Mouse (Mus musculus): ENCODE data around the gene Cdyl2. TPM values are rescaled to one million over a fixed set of nuclear protein-coding genes. Genes with fewer than 3 reads are reported as not detected.

The Cdyl2 gene
- polyA plus RNA-seq, 1 experiment, result 6.5 TPM

GRCm38 (mm10) chr8:116640925-116641324, 91.9 kb downstream of the Cdyl2 start:
- WGBS, result 88% methylated on average over 10 of the region's 10 CpGs
- DNase-seq, result no peak
- H3K27me3 ChIP-seq (ENCODE audit: control insufficient read depth, insufficient read depth, low read length), result no peaks in the 10 kb centered on the region
- 0 out of 2 replicates have a peak, but pooled peaks cover 3% of the 10 kb centered on the region for H3K4me1 ChIP-seq (ENCODE audit: control insufficient read depth, insufficient read depth, low read length)
- H3K4me3 ChIP-seq (replicated peaks; ENCODE audit: insufficient read depth, low read depth, low read length), result no peak overlapping the region
- no peak for TF ChIP-seq POLR2A (IDR thresholded peaks at IDR 0.05; ENCODE audit: borderline replicate concordance, insufficient read depth, low read length)
- no peak for TF ChIP-seq CTCF (IDR thresholded peaks at IDR 0.05; ENCODE audit: borderline replicate concordance, insufficient read depth, low read depth, low read length)
- no peak overlapping the region for H3K27ac ChIP-seq (ENCODE audit: insufficient read depth, low read length)

- DNase-seq, result no peak
- no peak overlapping the region for H3K27ac ChIP-seq (ENCODE audit: insufficient read depth, low read length)
- 77% methylated on average over 4 of the region's 4 CpGs for WGBS
- no peak for TF ChIP-seq POLR2A (IDR thresholded peaks at IDR 0.05; ENCODE audit: borderline replicate concordance, insufficient read depth, low read length)
- TF ChIP-seq CTCF (IDR thresholded peaks at IDR 0.05; ENCODE audit: borderline replicate concordance, insufficient read depth, low read depth, low read length), result no peak
- H3K27me3 ChIP-seq (ENCODE audit: control insufficient read depth, insufficient read depth, low read length), result no peaks in the 10 kb centered on the region
- peaks cover 17% of the 10 kb centered on the region for H3K4me1 ChIP-seq (ENCODE audit: control insufficient read depth, insufficient read depth, low read length)
- no peak overlapping the region for H3K4me3 ChIP-seq (replicated peaks; ENCODE audit: insufficient read depth, low read depth, low read length)
These were observed 94.8 kb downstream of the Cdyl2 start for GRCm38 (mm10) chr8:116637998-116638397.

- TF ChIP-seq CTCF (IDR thresholded peaks at IDR 0.05; ENCODE audit: borderline replicate concordance, insufficient read depth, low read depth, low read length) (no peak), POLR2A (IDR thresholded peaks at IDR 0.05; ENCODE audit: borderline replicate concordance, insufficient read depth, low read length) (no peak)
- no peaks in the 10 kb centered on the region for H3K27me3 ChIP-seq (ENCODE audit: control insufficient read depth, insufficient read depth, low read length)
- peaks cover 17% of the 10 kb centered on the region for H3K4me1 ChIP-seq (ENCODE audit: control insufficient read depth, insufficient read depth, low read length)
- no peak for DNase-seq
- 91% methylated on average over 7 of the region's 7 CpGs for WGBS
- H3K27ac ChIP-seq (ENCODE audit: insufficient read depth, low read length), result no peak overlapping the region
- no peak overlapping the region for H3K4me3 ChIP-seq (replicated peaks; ENCODE audit: insufficient read depth, low read depth, low read length)
These were observed 95.6 kb downstream of the Cdyl2 start for GRCm38 (mm10) chr8:116637193-116637592.

GRCm38 (mm10) chr8:116636396-116636795, 96.4 kb downstream of the Cdyl2 start:
- peaks cover 17% of the 10 kb centered on the region for H3K4me1 ChIP-seq (ENCODE audit: control insufficient read depth, insufficient read depth, low read length)
- no peak overlapping the region for H3K27ac ChIP-seq (ENCODE audit: insufficient read depth, low read length)
- H3K4me3 ChIP-seq (replicated peaks; ENCODE audit: insufficient read depth, low read depth, low read length), result no peak overlapping the region
- no peaks in the 10 kb centered on the region for H3K27me3 ChIP-seq (ENCODE audit: control insufficient read depth, insufficient read depth, low read length)
- DNase-seq, result no peak
- 92% methylated on average over 10 of the region's 10 CpGs for WGBS
- no peak for TF ChIP-seq POLR2A (IDR thresholded peaks at IDR 0.05; ENCODE audit: borderline replicate concordance, insufficient read depth, low read length)

DNA sequence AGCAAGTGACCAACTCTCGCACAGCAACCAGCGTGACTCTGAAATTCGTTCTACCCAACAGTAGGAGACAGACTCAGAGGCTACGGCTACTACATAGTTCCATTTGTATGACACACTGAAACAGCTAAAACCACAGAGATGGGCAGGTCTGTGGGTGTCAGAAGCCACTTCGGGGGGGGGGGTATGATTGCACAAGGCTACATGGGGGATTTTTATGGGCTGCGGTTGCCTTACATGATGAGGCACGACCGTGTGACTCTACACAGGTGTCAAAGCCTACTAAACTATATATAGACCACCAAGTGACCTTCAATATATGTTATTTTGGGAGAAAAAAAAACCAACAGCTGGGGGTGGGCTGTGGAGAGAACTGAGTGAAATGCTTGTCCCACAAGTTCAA, 96.8 kb downstream of the Cdyl2 start:
- 92% methylated on average over 8 of the region's 8 CpGs for WGBS

GRCm38 (mm10) chr8:116635261-116635660, 97.5 kb downstream of the Cdyl2 start:
- 95% methylated on average over 13 of the region's 13 CpGs for WGBS
- Histone ChIP-seq H3K4me1 (ENCODE audit: control insufficient read depth, insufficient read depth, low read length) (peaks cover 17% of the 10 kb centered on the region), H3K27me3 (ENCODE audit: control insufficient read depth, insufficient read depth, low read length) (no peaks in the 10 kb centered on the region), H3K4me3 (replicated peaks; ENCODE audit: insufficient read depth, low read depth, low read length) (no peak overlapping the region), H3K27ac (ENCODE audit: insufficient read depth, low read length) (no peak overlapping the region)
- no peak for DNase-seq
- TF ChIP-seq POLR2A (IDR thresholded peaks at IDR 0.05; ENCODE audit: borderline replicate concordance, insufficient read depth, low read length), result no peak
- TF ChIP-seq CTCF (IDR thresholded peaks at IDR 0.05; ENCODE audit: borderline replicate concordance, insufficient read depth, low read depth, low read length), result no peak

More for the DNA sequence above, 96.8 kb downstream of the Cdyl2 start:
- H3K4me1 ChIP-seq (ENCODE audit: control insufficient read depth, insufficient read depth, low read length), result peaks cover 17% of the 10 kb centered on the region
- no peaks in the 10 kb centered on the region for H3K27me3 ChIP-seq (ENCODE audit: control insufficient read depth, insufficient read depth, low read length)
- no peak for DNase-seq
- no peak overlapping the region for H3K4me3 ChIP-seq (replicated peaks; ENCODE audit: insufficient read depth, low read depth, low read length)
- TF ChIP-seq POLR2A (IDR thresholded peaks at IDR 0.05; ENCODE audit: borderline replicate concordance, insufficient read depth, low read length) (no peak), CTCF (IDR thresholded peaks at IDR 0.05; ENCODE audit: borderline replicate concordance, insufficient read depth, low read depth, low read length) (no peak)
- no peak overlapping the region for H3K27ac ChIP-seq (ENCODE audit: insufficient read depth, low read length)

DNA sequence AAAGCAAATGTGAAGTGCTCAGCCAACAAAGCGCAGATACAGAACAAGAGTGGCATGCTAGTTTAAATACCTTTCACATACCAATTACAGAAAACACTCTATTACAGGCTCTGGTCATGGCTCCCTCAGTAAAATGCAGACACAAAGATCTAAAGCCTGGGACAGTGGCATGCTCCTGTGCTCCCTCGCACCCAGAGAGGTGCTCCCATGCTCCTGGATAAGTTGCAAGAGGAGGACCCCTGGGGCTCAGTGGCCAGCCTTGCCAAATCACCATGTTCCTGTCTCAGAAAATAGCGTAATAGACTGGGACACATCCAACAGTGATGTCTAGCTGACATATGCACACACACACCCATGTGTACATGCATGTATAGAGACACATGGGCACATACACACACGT, 98.4 kb downstream of the Cdyl2 start:
- Histone ChIP-seq H3K27me3 (ENCODE audit: control insufficient read depth, insufficient read depth, low read length) (no peaks in the 10 kb centered on the region), H3K4me1 (ENCODE audit: control insufficient read depth, insufficient read depth, low read length) (peaks cover 22% of the 10 kb centered on the region), H3K27ac (ENCODE audit: insufficient read depth, low read length) (no peak overlapping the region), H3K4me3 (replicated peaks; ENCODE audit: insufficient read depth, low read depth, low read length) (no peak overlapping the region)
- DNase-seq, result no peak
- 53% methylated on average over 4 of the region's 4 CpGs for WGBS
- no peak for TF ChIP-seq CTCF (IDR thresholded peaks at IDR 0.05; ENCODE audit: borderline replicate concordance, insufficient read depth, low read depth, low read length)
- no peak for TF ChIP-seq POLR2A (IDR thresholded peaks at IDR 0.05; ENCODE audit: borderline replicate concordance, insufficient read depth, low read length)

- no peak overlapping the region for H3K27ac ChIP-seq (ENCODE audit: insufficient read depth, low read length)
- 31% methylated on average over 10 of the region's 10 CpGs for WGBS
- H3K4me3 ChIP-seq (replicated peaks; ENCODE audit: insufficient read depth, low read depth, low read length), result no peak overlapping the region
- no peaks in the 10 kb centered on the region for H3K27me3 ChIP-seq (ENCODE audit: control insufficient read depth, insufficient read depth, low read length)
- peaks cover 29% of the 10 kb centered on the region for H3K4me1 ChIP-seq (ENCODE audit: control insufficient read depth, insufficient read depth, low read length)
- peak; percentile 80 to 86 for DNase-seq
- TF ChIP-seq POLR2A (IDR thresholded peaks at IDR 0.05; ENCODE audit: borderline replicate concordance, insufficient read depth, low read length) (no peak), CTCF (IDR thresholded peaks at IDR 0.05; ENCODE audit: borderline replicate concordance, insufficient read depth, low read depth, low read length) (no peak)
These were observed 99.2 kb downstream of the Cdyl2 start for GRCm38 (mm10) chr8:116633470-116634150.

All from cerebellum, adult 2 months (tissue).